Mouse (Mus musculus): ENCODE measurements around the gene Fam126b. TPM values are rescaled to one million over a fixed set of nuclear protein-coding genes. Genes with fewer than 3 reads are reported as not detected.
A peak's percentile ranks its signal among the peaks of the same experiment; 100 is the strongest.
"Not testable (repeated sequence)": the region's sequence is repeated elsewhere in the genome, so short reads cannot be mapped to it uniquely, and the experiment has no call there.

Fam126b gene
- polyA plus RNA-seq, 1 experiment from 2014 or later, result 12.9 TPM

GRCm38 (mm10) chr1:58610166-58610565 lies 24.0 kb upstream of the Fam126b start:
- H3K9ac ChIP-seq, result no peak overlapping the region
- no peaks in the 10 kb centered on the region for H3K4me1 ChIP-seq (replicated peaks)
- no peak overlapping the region for H3K4me2 ChIP-seq
- WGBS, result 94% methylated on average over 1 of the region's 1 CpGs
- no peaks in the 10 kb centered on the region for H3K27me3 ChIP-seq
- H3K4me3 ChIP-seq, result no peak overlapping the region
- no peaks in the 10 kb centered on the region for H3K36me3 ChIP-seq
- H3K27ac ChIP-seq (replicated peaks), result no peak overlapping the region
- no peak for ATAC-seq (ENCODE audit: low FRiP score, low read depth)
- no peaks in the 10 kb centered on the region for H3K9me3 ChIP-seq

GRCm38 (mm10) chr1:58609591-58609990 lies 23.5 kb upstream of the Fam126b start:
- not testable (repeated sequence) for ATAC-seq (ENCODE audit: low FRiP score, low read depth); H3K9me3 ChIP-seq; H3K27ac ChIP-seq (replicated peaks); H3K36me3 ChIP-seq; H3K4me1 ChIP-seq (replicated peaks); H3K27me3 ChIP-seq; H3K9ac ChIP-seq; H3K4me3 ChIP-seq; H3K4me2 ChIP-seq
- 96% methylated on average over 5 of the region's 5 CpGs for WGBS

- Histone ChIP-seq H3K36me3 (no peaks in the 10 kb centered on the region), H3K4me1 (replicated peaks) (no peaks in the 10 kb centered on the region), H3K4me3 (no peak overlapping the region), H3K4me2 (no peak overlapping the region), H3K27ac (replicated peaks) (no peak overlapping the region), H3K9ac (no peak overlapping the region), H3K9me3 (no peaks in the 10 kb centered on the region), H3K27me3 (no peaks in the 10 kb centered on the region)
- ATAC-seq (ENCODE audit: low FRiP score, low read depth), result no peak
- WGBS, result 91% methylated on average over 4 of the region's 4 CpGs
These were observed 17.6 kb upstream of the Fam126b start for GRCm38 (mm10) chr1:58603738-58604137.

- Histone ChIP-seq H3K9ac (no peak overlapping the region), H3K27me3 (no peaks in the 10 kb centered on the region), H3K4me1 (replicated peaks) (no peaks in the 10 kb centered on the region), H3K36me3 (no peaks in the 10 kb centered on the region), H3K27ac (replicated peaks) (no peak overlapping the region), H3K9me3 (no peaks in the 10 kb centered on the region), H3K4me2 (no peak overlapping the region), H3K4me3 (no peak overlapping the region)
- no peak for ATAC-seq (ENCODE audit: low FRiP score, low read depth)
- 82% methylated on average over 4 of the region's 4 CpGs for WGBS
These were observed 16.6 kb upstream of the Fam126b start for GRCm38 (mm10) chr1:58602681-58603080.

- no peak overlapping the region for H3K27ac ChIP-seq (replicated peaks)
- H3K27me3 ChIP-seq, result no peaks in the 10 kb centered on the region
- 96% methylated on average over 1 of the region's 1 CpGs for WGBS
- peak overlapping the region; percentile 76 for H3K4me2 ChIP-seq
- H3K4me1 ChIP-seq (replicated peaks), result peaks cover 15% of the 10 kb centered on the region
- ATAC-seq (ENCODE audit: low FRiP score, low read depth), result no peak
- H3K36me3 ChIP-seq, result 0 out of 2 replicates have a peak, but pooled peaks cover 4% of the 10 kb centered on the region
- no peak overlapping the region for H3K9ac ChIP-seq
- H3K4me3 ChIP-seq, result no peak overlapping the region
- no peaks in the 10 kb centered on the region for H3K9me3 ChIP-seq
These were observed 1.4 kb upstream of the Fam126b start for GRCm38 (mm10) chr1:58587491-58587890.

- Histone ChIP-seq H3K9ac (peak overlapping the region; percentile 93), H3K4me3 (peak overlapping the region; percentile 80), H3K36me3 (no peaks in the 10 kb centered on the region), H3K4me1 (replicated peaks) (peaks cover 15% of the 10 kb centered on the region), H3K9me3 (no peaks in the 10 kb centered on the region), H3K27ac (replicated peaks) (peak overlapping the region; percentile 89), H3K27me3 (no peaks in the 10 kb centered on the region), H3K4me2 (peak overlapping the region; percentile 85)
- peak; percentile 82 for ATAC-seq (ENCODE audit: low FRiP score, low read depth)
- WGBS, result 6% methylated on average over 35 of the region's 36 CpGs
These were observed 551 bp downstream of the Fam126b start for GRCm38 (mm10) chr1:58585373-58586170.

- Histone ChIP-seq H3K9me3 (no peaks in the 10 kb centered on the region), H3K4me3 (no peak overlapping the region), H3K27ac (replicated peaks) (no peak overlapping the region), H3K27me3 (no peaks in the 10 kb centered on the region), H3K4me2 (no peak overlapping the region), H3K36me3 (no peaks in the 10 kb centered on the region), H3K9ac (no peak overlapping the region), H3K4me1 (replicated peaks) (peaks cover 15% of the 10 kb centered on the region)
- 70% methylated on average over 1 of the region's 1 CpGs for WGBS
- ATAC-seq (ENCODE audit: low FRiP score, low read depth), result no peak
These were observed 1.9 kb downstream of the Fam126b start for GRCm38 (mm10) chr1:58584271-58584670.

GRCm38 (mm10) chr1:58582611-58583010 lies 3.5 kb downstream of the Fam126b start:
- Histone ChIP-seq H3K4me1 (replicated peaks) (peaks cover 15% of the 10 kb centered on the region), H3K4me3 (no peak overlapping the region), H3K27ac (replicated peaks) (no peak overlapping the region), H3K36me3 (no peaks in the 10 kb centered on the region), H3K4me2 (no peak overlapping the region), H3K9me3 (no peaks in the 10 kb centered on the region), H3K27me3 (no peaks in the 10 kb centered on the region), H3K9ac (no peak overlapping the region)
- 76% methylated on average over 1 of the region's 1 CpGs for WGBS
- no peak for ATAC-seq (ENCODE audit: low FRiP score, low read depth)

GRCm38 (mm10) chr1:58579179-58579578 lies 6.9 kb downstream of the Fam126b start:
- H3K4me3 ChIP-seq, result no peak overlapping the region
- WGBS, result 91% methylated on average over 2 of the region's 2 CpGs
- H3K36me3 ChIP-seq, result no peaks in the 10 kb centered on the region
- no peaks in the 10 kb centered on the region for H3K27me3 ChIP-seq
- no peak overlapping the region for H3K4me2 ChIP-seq
- H3K9me3 ChIP-seq, result no peaks in the 10 kb centered on the region
- H3K4me1 ChIP-seq (replicated peaks), result no peaks in the 10 kb centered on the region
- ATAC-seq (ENCODE audit: low FRiP score, low read depth), result no peak
- no peak overlapping the region for H3K9ac ChIP-seq
- no peak overlapping the region for H3K27ac ChIP-seq (replicated peaks)

- Histone ChIP-seq H3K4me1 (replicated peaks) (no peaks in the 10 kb centered on the region), H3K4me2 (no peak overlapping the region), H3K27me3 (no peaks in the 10 kb centered on the region), H3K27ac (replicated peaks) (no peak overlapping the region), H3K36me3 (no peaks in the 10 kb centered on the region), H3K4me3 (no peak overlapping the region), H3K9ac (no peak overlapping the region), H3K9me3 (no peaks in the 10 kb centered on the region)
- 41% methylated on average over 4 of the region's 4 CpGs for WGBS
- no peak for ATAC-seq (ENCODE audit: low FRiP score, low read depth)
These were observed 15.7 kb downstream of the Fam126b start for GRCm38 (mm10) chr1:58570437-58570836.

- no peaks in the 10 kb centered on the region for H3K36me3 ChIP-seq
- no peaks in the 10 kb centered on the region for H3K27me3 ChIP-seq
- H3K9me3 ChIP-seq, result no peaks in the 10 kb centered on the region
- no peak for ATAC-seq (ENCODE audit: low FRiP score, low read depth)
- no peak overlapping the region for H3K9ac ChIP-seq
- no peaks in the 10 kb centered on the region for H3K4me1 ChIP-seq (replicated peaks)
- no peak overlapping the region for H3K4me2 ChIP-seq
- no peak overlapping the region for H3K4me3 ChIP-seq
- no peak overlapping the region for H3K27ac ChIP-seq (replicated peaks)
These were observed 17.5 kb downstream of the Fam126b start for GRCm38 (mm10) chr1:58568456-58569130.

- H3K4me2 ChIP-seq, result no peak overlapping the region
- no peaks in the 10 kb centered on the region for H3K9me3 ChIP-seq
- H3K36me3 ChIP-seq, result peaks cover 4% of the 10 kb centered on the region
- no peak overlapping the region for H3K4me3 ChIP-seq
- H3K27me3 ChIP-seq, result no peaks in the 10 kb centered on the region
- H3K4me1 ChIP-seq (replicated peaks), result no peaks in the 10 kb centered on the region
- no peak overlapping the region for H3K27ac ChIP-seq (replicated peaks)
- ATAC-seq (ENCODE audit: low FRiP score, low read depth), result no peak
- H3K9ac ChIP-seq, result no peak overlapping the region
These were observed 19.5 kb downstream of the Fam126b start for GRCm38 (mm10) chr1:58566621-58567020.
